ENCODE assay signal across 8 mouse cellular contexts in genomic region chr2:158768771-158769170, GRCm38 (mm10). TPM values are rescaled to one million over a fixed set of nuclear protein-coding genes. Genes with fewer than 3 reads are reported as not detected.
DNase-seq lines count a peak whose midpoint lies in the region; ATAC-seq and TF ChIP-seq lines count a peak whose summit lies in the region.

No protein-coding gene starts in this region.

- 0 out of 2 replicates have a peak overlapping the region, but pooled peaks have one; percentile 56 for H3K27ac ChIP-seq in embryonic facial prominence, embryonic 15.5 days (replicated peaks)
- no peak overlapping the region for H3K27ac ChIP-seq in limb, embryonic 15.5 days
- peak overlapping the region; percentile 75; the same call in 1 of the 2 replicates for H3K27ac ChIP-seq in stomach, embryonic 15.5 days

- peak overlapping the region; percentile 62; the same call in 1 of the 2 replicates for H3K9ac ChIP-seq in embryonic facial prominence, embryonic 15.5 days
- H3K9ac ChIP-seq in limb, embryonic 15.5 days: 0 out of 2 replicates have a peak overlapping the region, but pooled peaks have one; percentile 8
- peak overlapping the region; percentile 62; the same call in 1 of the 2 replicates for H3K9ac ChIP-seq in stomach, embryonic 15.5 days

- TF ChIP-seq POLR2A in lung, adult 2 months (IDR thresholded peaks at IDR 0.05; ENCODE audit: borderline replicate concordance, extremely low read depth, low read depth, low read length): no peak

- H3K9me3 ChIP-seq in embryonic facial prominence, embryonic 15.5 days (replicated peaks): no peaks in the 10 kb centered on the region
- no peaks in the 10 kb centered on the region for H3K9me3 ChIP-seq in limb, embryonic 15.5 days
- H3K9me3 ChIP-seq in stomach, embryonic 15.5 days: no peaks in the 10 kb centered on the region

- peak overlapping the region; percentile 88 for H3K4me2 ChIP-seq in embryonic facial prominence, embryonic 15.5 days (replicated peaks)
- H3K4me2 ChIP-seq in limb, embryonic 15.5 days: peak overlapping the region; percentile 94
- H3K4me2 ChIP-seq in stomach, embryonic 15.5 days: peak overlapping the region; percentile 97

- no peak for ATAC-seq in embryonic facial prominence, embryonic 15.5 days (ENCODE audit: insufficient number of reproducible peaks, low FRiP score, low TSS enrichment, low read depth)
- ATAC-seq in limb, embryonic 15.5 days (ENCODE audit: insufficient number of reproducible peaks, low FRiP score, low TSS enrichment, low read depth): no peak
- peak; percentile 63 for ATAC-seq in stomach, embryonic 15.5 days (ENCODE audit: insufficient read depth, low FRiP score, low read depth)

- no peak for TF ChIP-seq CTCF in lung, adult 2 months (IDR thresholded peaks at IDR 0.05; ENCODE audit: insufficient read depth, low read length)

- no peaks in the 10 kb centered on the region for H3K27me3 ChIP-seq in embryonic facial prominence, embryonic 15.5 days
- no peaks in the 10 kb centered on the region for H3K27me3 ChIP-seq in limb, embryonic 15.5 days
- H3K27me3 ChIP-seq in stomach, embryonic 15.5 days (replicated peaks): no peaks in the 10 kb centered on the region

- peak; percentile 29 for DNase-seq in spleen, adult 12 weeks (ENCODE audit: low spot score)
- no peak for DNase-seq in spleen, postnatal 14 days (ENCODE audit: low spot score in 2 of 2)
- DNase-seq in urinary bladder, postnatal 25 days (ENCODE audit: low spot score): no peak
- no peak for DNase-seq in right cerebral cortex, postnatal 4 days
- DNase-seq in lung, adult 2 months: no peak

- H3K36me3 ChIP-seq in embryonic facial prominence, embryonic 15.5 days: peaks cover 6% of the 10 kb centered on the region; the same call in 1 of the 2 replicates
- peaks cover 2% of the 10 kb centered on the region; the same call in 1 of the 2 replicates for H3K36me3 ChIP-seq in limb, embryonic 15.5 days
- H3K36me3 ChIP-seq in stomach, embryonic 15.5 days: no peaks in the 10 kb centered on the region

- H3K4me3 ChIP-seq in embryonic facial prominence, embryonic 15.5 days (replicated peaks): peak overlapping the region; percentile 68
- peak overlapping the region; percentile 64 for H3K4me3 ChIP-seq in limb, embryonic 15.5 days
- H3K4me3 ChIP-seq in stomach, embryonic 15.5 days (replicated peaks): peak overlapping the region; percentile 76
- H3K4me3 ChIP-seq in lung, adult 2 months (replicated peaks; ENCODE audit: extremely low read depth, low read depth, low read length): no peak overlapping the region

- WGBS in embryonic facial prominence, embryonic 15.5 days: 4% methylated on average over 5 of the region's 5 CpGs
- WGBS in limb, embryonic 15.5 days: 8% methylated on average over 5 of the region's 5 CpGs
- WGBS in stomach, embryonic 15.5 days: 4% methylated on average over 5 of the region's 5 CpGs
- 3% methylated on average over 5 of the region's 5 CpGs for WGBS in lung, adult 2 months

- H3K4me1 ChIP-seq in embryonic facial prominence, embryonic 15.5 days: peaks cover 50% of the 10 kb centered on the region
- peaks cover 47% of the 10 kb centered on the region for H3K4me1 ChIP-seq in limb, embryonic 15.5 days
- H3K4me1 ChIP-seq in stomach, embryonic 15.5 days: peaks cover 36% of the 10 kb centered on the region
- peaks cover 9% of the 10 kb centered on the region for H3K4me1 ChIP-seq in lung, adult 2 months (ENCODE audit: control insufficient read depth, insufficient read depth, low read length)

RNA-seq across cellular contexts. Expression of gene Fam83d, which starts 0.9 kb away (rescaled TPM):
- 39.5 and 39.9 TPM in 2 replicates for polyA plus RNA-seq in embryonic facial prominence, embryonic 15.5 days (2015; fragmentation: Nextera tagmentation; extraction: Ambion mirVana)
- 43.0 and 43.4 TPM in 2 replicates for polyA plus RNA-seq in limb, embryonic 15.5 days (2015; fragmentation: Nextera tagmentation; extraction: Ambion mirVana)
- polyA plus RNA-seq in stomach, embryonic 15.5 days (2015; fragmentation: Nextera tagmentation; extraction: Ambion mirVana): 45.2 and 47.0 TPM in 2 replicates
- polyA plus RNA-seq in lung, adult 2 months (2012; rRNA removed): 1.9 and 6.7 TPM in 2 replicates

RNA-seq across cellular contexts. Expression of gene Dhx35, which starts 25.8 kb away (rescaled TPM):
- 12.5 and 13.0 TPM in 2 replicates for polyA plus RNA-seq in embryonic facial prominence, embryonic 15.5 days (2015; fragmentation: Nextera tagmentation; extraction: Ambion mirVana)
- 11.1 and 11.6 TPM in 2 replicates for polyA plus RNA-seq in limb, embryonic 15.5 days (2015; fragmentation: Nextera tagmentation; extraction: Ambion mirVana)
- polyA plus RNA-seq in stomach, embryonic 15.5 days (2015; fragmentation: Nextera tagmentation; extraction: Ambion mirVana): 11.7 and 12.0 TPM in 2 replicates
- 11.9 and 16.8 TPM in 2 replicates for polyA plus RNA-seq in lung, adult 2 months (2012; rRNA removed)

Comparison
In these comparisons a context has a peak if more than half of its experiments do, and no peak if none do; other contexts are left out.
1. H3K9ac ChIP-seq: peak in every context shown above with its lines; median percentile 62 in embryonic facial prominence, embryonic 15.5 days; 62 in stomach, embryonic 15.5 days; 8 in limb, embryonic 15.5 days.